Mouse (Mus musculus): Measurements from ENCODE around the gene Mecr.

The Mecr gene

GRCm38 (mm10) chr4:131897787-131898186, 54.5 kb downstream of the Mecr start:
- no peak for DNase-seq

GRCm38 (mm10) chr4:131898503-131899179, 55.4 kb downstream of the Mecr start:
- DNase-seq, result no peak

- no peak for DNase-seq
These were observed 55.9 kb downstream of the Mecr start for GRCm38 (mm10) chr4:131899180-131899554.

GRCm38 (mm10) chr4:131901090-131901489, 57.8 kb downstream of the Mecr start:
- no peak for DNase-seq

- DNase-seq, result peak; percentile 64
These were observed 61.2 kb downstream of the Mecr start for GRCm38 (mm10) chr4:131904478-131904877.

GRCm38 (mm10) chr4:131906423-131906822, 63.2 kb downstream of the Mecr start:
- DNase-seq, result no peak

GRCm38 (mm10) chr4:131907912-131908311, 64.6 kb downstream of the Mecr start:
- DNase-seq, result no peak

GRCm38 (mm10) chr4:131910237-131910994, 67.1 kb downstream of the Mecr start:
- DNase-seq, result peak; percentile 72

GRCm38 (mm10) chr4:131911521-131911920, 68.3 kb downstream of the Mecr start:
- no peak for DNase-seq

GRCm38 (mm10) chr4:131913526-131913925, 70.3 kb downstream of the Mecr start:
- no peak for DNase-seq

GRCm38 (mm10) chr4:131914046-131914643, 70.9 kb downstream of the Mecr start:
- peak; percentile 53 for DNase-seq

- DNase-seq, result peak; percentile 77
These were observed 71.7 kb downstream of the Mecr start for GRCm38 (mm10) chr4:131914891-131915469.

GRCm38 (mm10) chr4:131915821-131916328, 72.6 kb downstream of the Mecr start:
- peak; percentile 32 for DNase-seq

- DNase-seq, result peak; percentile 82
These were observed 73.2 kb downstream of the Mecr start for GRCm38 (mm10) chr4:131916425-131916824.

- no peak for DNase-seq
These were observed 73.8 kb downstream of the Mecr start for GRCm38 (mm10) chr4:131917010-131917555.
